Mouse (Mus musculus) adrenal gland, adult 10 weeks (tissue): ENCODE results near the gene Chac2. TPM values are rescaled to one million over a fixed set of nuclear protein-coding genes. Genes with fewer than 3 reads are reported as not detected.

Experiments
- polyA plus RNA-seq: library from polyadenylated mRNA; stranded (reverse); fragments of 350-450 nt; fragmentation: Illumina TruSeq; extraction: RNeasy Lipid Tissue Mini Kit (QIAGEN cat#74804); gene quantifications from one replicate; pipeline ENCODE4 v1.2.3, GENCODE M21; 2014; ENCODE audit warnings: low read depth, low replicate concordance

Chac2 gene
- 57.6 TPM for polyA plus RNA-seq

DNA sequence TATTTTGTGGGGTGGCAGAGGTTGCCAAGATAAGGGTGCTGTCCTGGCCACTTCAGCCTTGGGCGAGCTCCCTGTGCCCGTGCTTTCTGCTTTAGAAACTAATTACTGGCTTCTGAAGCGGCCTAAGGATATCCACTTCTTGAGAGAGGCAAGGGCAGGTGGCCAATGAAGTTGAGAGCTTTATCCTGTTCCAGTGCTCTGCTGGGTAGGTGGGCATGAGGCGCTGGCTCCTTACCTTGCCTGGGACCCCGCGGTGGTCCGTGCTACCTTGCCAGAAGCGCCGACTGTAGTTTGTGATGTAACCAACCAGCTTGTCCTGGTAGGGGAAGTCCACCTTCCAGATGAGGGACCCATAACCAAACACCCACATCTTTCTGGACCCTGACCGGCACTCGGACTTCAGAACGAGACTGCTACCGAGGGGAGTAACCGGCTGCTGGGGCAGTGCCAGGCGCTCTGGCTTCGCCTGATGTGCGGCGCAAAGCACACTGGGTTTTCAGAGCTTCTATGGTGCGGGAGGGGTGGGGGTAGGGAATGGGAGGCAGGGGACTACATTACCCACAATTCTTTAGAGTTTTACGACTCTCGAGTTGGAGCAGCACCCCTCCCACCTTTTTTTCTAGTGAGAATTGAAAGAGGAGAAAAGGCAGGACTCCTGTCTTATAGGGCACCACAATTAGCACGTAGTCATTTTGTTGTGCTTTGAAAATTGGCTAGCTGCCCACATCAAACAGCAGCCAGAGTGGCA is at the start of gene Chac2:
Gene Chac2, minus strand, starts transcription at position 474 of the 748 bp plus-strand sequence.

DNA sequence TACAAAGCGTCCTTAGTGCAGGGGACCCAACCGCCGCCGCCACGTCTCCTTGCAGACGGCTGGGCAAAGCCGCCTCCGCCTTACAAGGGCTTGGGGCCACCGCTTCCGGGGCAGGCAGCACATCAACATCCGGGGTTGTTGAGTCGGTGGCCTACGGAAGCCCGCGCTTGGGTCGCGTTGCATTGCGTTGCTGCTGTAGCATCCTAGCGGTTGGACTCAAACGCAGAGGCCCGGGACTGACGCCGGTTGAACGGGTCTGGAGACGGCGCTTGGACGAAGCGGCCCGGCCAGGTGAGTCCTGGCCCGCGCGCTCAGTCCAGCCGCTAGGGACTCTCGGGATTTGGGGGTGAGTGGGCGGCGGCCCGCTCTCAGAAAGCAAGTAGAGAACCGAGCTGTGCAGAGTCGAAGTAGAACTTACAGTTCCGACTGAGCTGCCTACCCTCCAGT is 31.8 kb downstream of the Chac2 start, which contains the start of gene Erlec1:
Gene Erlec1, minus strand, starts transcription at position 57 of the 447 bp plus-strand sequence.

Other genes starting within 250 kb of the Chac2 start
- gene Psme4, start 214.6 kb downstream of the Chac2 start, polyA plus RNA-seq: 170 TPM
- 3.3 TPM for gene Gpr75, start 101.0 kb downstream of the Chac2 start, polyA plus RNA-seq
- 33.0 TPM for gene Asb3, start 100.9 kb downstream of the Chac2 start, polyA plus RNA-seq
- 304 TPM for gene Erlec1, start 32.0 kb downstream of the Chac2 start, polyA plus RNA-seq
- gene Gm17332, start 196.1 kb upstream of the Chac2 start, polyA plus RNA-seq: not detected